Mouse (Mus musculus) stomach, postnatal 0 days (tissue): ENCODE results near the gene 5730596B20Rik.

Experiments used
- CTCF ChIP-seq: IDR thresholded peaks from 2 replicates; pipeline ENCODE4 v1.5.1; 2016; ENCODE audit warnings: antibody characterized with exemption, low read depth, mild to moderate bottlenecking, moderate library complexity
- EP300 ChIP-seq: optimal IDR thresholded peaks from 2 replicates; pipeline ENCODE3; 2016; ENCODE audit warnings: antibody characterized with exemption

DNA sequence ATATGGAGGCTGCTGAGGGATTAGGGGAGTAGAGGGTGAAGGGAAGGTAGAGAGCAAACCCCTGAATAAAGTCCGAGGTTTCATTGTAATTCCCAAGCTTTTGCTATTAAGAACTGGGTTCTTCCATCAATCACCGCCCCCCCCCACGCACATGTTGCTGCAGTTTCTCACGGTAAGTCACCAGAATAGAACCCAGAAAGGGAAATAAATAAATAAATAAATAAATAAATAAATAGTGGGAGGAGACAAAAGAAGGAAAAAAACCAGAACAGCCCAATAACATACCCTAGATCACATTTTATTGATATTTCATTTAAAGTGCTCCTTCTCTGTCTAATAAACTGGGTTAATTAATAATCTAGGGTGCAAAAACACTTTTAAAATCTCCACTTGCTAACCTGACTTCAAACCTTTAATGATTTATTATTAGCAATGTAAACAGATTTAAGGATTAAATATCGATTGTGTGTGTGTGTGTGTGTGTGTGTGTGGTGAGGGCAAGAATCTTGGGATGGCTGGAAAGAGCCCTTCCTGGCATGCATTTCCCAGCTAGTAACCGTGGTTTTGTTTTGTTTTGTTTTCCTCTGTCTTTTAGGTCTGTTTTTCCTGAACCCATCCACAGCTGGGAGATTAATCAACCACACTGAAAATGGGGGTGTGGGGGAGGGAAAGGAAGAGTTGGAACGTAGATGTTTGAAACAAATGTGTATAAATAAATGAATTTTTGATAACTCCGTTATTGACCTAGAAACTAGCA, 15.8 kb upstream of the 5730596B20Rik start:
- TF ChIP-seq CTCF (no peak), EP300 (no peak)
